Mouse (Mus musculus): ENCODE measurements around the gene Gm42906. TPM values are rescaled to one million over a fixed set of nuclear protein-coding genes. Genes with fewer than 3 reads are reported as not detected.

The Gm42906 gene
- polyA plus RNA-seq, 1 experiment: not detected

DNA sequence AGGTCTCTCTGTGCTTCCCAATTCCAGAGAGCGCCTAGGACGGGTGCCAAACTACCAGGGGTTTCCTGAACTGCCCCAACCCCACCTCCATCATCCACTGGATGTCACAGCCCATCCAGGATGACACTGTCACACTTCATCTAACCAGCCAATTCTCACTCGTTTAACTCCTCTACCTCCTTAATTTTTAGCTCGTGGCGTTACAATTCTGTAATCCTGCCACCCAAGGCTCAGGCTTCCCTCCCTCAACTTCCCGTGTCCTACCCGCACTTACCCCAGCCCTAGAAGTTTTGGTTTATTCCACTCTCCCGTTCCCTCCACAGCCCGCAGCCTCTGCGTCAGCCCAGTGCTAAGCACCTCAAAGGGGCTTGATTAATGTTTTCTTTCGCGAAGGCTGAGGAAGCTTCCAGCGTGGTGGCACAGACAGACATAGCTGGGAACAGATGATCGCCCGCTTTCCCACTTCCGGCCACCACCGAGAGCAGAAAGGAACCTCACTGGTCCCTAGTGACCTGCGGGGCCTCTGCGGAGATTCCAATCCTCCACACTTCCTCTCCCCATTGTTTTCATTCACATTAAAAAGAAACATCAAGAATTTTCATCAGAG, 319.6 kb downstream of the Gm42906 start:
- Histone ChIP-seq H3K27me3 (ENCODE audit: control insufficient read depth, insufficient read depth, low read length, poor library complexity, severe bottlenecking) (no peaks in the 10 kb centered on the region), H3K4me3 (ENCODE audit: low read depth, low read length) (no peak overlapping the region), H3K9me3 (replicated peaks; ENCODE audit: control insufficient read depth, insufficient read depth, low read length, poor library complexity, severe bottlenecking) (no peaks in the 10 kb centered on the region), H3K36me3 (ENCODE audit: control insufficient read depth, insufficient read depth, low read length, poor library complexity, severe bottlenecking) (no peaks in the 10 kb centered on the region), H3K4me1 (ENCODE audit: control insufficient read depth, insufficient read depth, low read length) (no peaks in the 10 kb centered on the region), H3K27ac (ENCODE audit: insufficient read depth, low read length) (no peak overlapping the region), H3K9ac (ENCODE audit: low read depth, poor library complexity, severe bottlenecking) (no peak overlapping the region)
- no peak for TF ChIP-seq POLR2A (IDR thresholded peaks at IDR 0.05; ENCODE audit: insufficient read depth, low read length)
- no peak for TF ChIP-seq EP300 (IDR thresholded peaks at IDR 0.05; ENCODE audit: insufficient read depth, low read depth, low read length)
- no peak for TF ChIP-seq CTCF (IDR thresholded peaks at IDR 0.05; ENCODE audit: low read depth, low read length)

DNA sequence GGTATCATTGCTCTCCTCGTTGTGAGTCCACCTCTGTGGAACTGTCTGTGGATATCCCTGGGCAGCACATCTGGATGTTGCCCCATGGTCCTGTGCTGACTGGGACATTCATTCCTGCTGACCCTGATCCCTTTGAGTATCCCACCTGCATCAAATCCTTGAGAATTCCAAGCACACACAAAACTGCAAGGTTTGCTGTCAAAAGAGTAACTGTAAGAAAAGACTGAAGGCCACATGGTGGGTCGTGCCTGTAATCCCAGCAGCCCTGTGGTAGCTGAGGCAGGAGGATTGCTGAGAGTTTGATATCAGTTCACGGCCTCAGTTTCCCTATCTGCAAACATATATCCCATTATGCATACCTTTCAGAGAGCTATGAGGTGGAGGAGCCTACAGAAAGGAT, 321.1 kb downstream of the Gm42906 start:
- no peaks in the 10 kb centered on the region for H3K27me3 ChIP-seq (ENCODE audit: control insufficient read depth, insufficient read depth, low read length, poor library complexity, severe bottlenecking)
- H3K9me3 ChIP-seq (replicated peaks; ENCODE audit: control insufficient read depth, insufficient read depth, low read length, poor library complexity, severe bottlenecking): no peaks in the 10 kb centered on the region
- H3K36me3 ChIP-seq (ENCODE audit: control insufficient read depth, insufficient read depth, low read length, poor library complexity, severe bottlenecking): no peaks in the 10 kb centered on the region
- TF ChIP-seq CTCF (IDR thresholded peaks at IDR 0.05; ENCODE audit: low read depth, low read length) (no peak), POLR2A (IDR thresholded peaks at IDR 0.05; ENCODE audit: insufficient read depth, low read length) (no peak), EP300 (IDR thresholded peaks at IDR 0.05; ENCODE audit: insufficient read depth, low read depth, low read length) (no peak)
- H3K27ac ChIP-seq (ENCODE audit: insufficient read depth, low read length): no peak overlapping the region
- H3K4me3 ChIP-seq (ENCODE audit: low read depth, low read length): no peak overlapping the region
- no peaks in the 10 kb centered on the region for H3K4me1 ChIP-seq (ENCODE audit: control insufficient read depth, insufficient read depth, low read length)
- no peak overlapping the region for H3K9ac ChIP-seq (ENCODE audit: low read depth, poor library complexity, severe bottlenecking)

DNA sequence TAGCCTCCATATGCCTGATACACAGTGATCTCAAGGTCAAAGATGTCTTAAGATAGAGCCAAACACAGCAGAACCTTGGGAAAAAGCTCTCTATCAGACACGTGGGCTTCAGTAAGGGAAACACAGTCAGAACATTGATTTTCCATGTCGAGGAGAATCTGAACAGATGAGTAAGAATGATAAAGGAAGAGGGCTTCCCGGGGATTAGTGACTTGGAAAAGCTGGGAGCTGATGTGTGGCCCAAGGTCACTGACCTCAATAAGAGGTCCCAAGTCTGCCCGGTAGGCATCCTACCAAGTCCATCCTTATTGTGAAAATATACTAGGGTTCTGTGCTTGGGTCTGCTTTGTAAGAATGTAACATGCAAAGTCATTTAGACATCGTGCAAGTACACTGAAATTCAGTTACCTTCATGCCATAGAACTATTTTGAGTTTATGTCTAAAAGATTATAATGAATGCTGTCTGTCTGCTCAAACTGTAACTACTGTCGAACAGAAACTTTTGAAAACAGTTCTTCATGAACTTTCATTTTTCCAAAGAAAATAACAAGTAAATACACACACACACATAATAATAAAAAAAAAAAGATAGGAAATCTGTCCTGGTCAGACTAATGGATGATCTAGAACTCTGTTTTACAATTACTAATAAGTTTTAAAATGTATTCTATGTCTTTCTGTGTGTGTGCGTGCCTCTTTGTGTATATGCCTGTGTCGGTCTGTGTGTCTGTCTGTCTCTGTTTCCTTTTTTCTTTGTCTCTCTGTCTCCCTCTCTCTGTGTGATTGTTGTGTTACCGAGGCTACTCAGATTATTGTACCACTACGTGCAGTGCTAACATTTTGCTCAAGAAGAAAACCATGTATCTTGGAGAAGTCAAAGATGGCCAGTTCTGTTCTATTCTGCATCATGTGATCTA, 322.6 kb downstream of the Gm42906 start:
- no peak for TF ChIP-seq POLR2A (IDR thresholded peaks at IDR 0.05; ENCODE audit: insufficient read depth, low read length)
- TF ChIP-seq EP300 (IDR thresholded peaks at IDR 0.05; ENCODE audit: insufficient read depth, low read depth, low read length): no peak
- TF ChIP-seq CTCF (IDR thresholded peaks at IDR 0.05; ENCODE audit: low read depth, low read length): no peak
- Histone ChIP-seq H3K9me3 (replicated peaks; ENCODE audit: control insufficient read depth, insufficient read depth, low read length, poor library complexity, severe bottlenecking) (no peaks in the 10 kb centered on the region), H3K4me1 (ENCODE audit: control insufficient read depth, insufficient read depth, low read length) (no peaks in the 10 kb centered on the region), H3K27me3 (ENCODE audit: control insufficient read depth, insufficient read depth, low read length, poor library complexity, severe bottlenecking) (no peaks in the 10 kb centered on the region), H3K9ac (ENCODE audit: low read depth, poor library complexity, severe bottlenecking) (no peak overlapping the region), H3K36me3 (ENCODE audit: control insufficient read depth, insufficient read depth, low read length, poor library complexity, severe bottlenecking) (no peaks in the 10 kb centered on the region), H3K27ac (ENCODE audit: insufficient read depth, low read length) (no peak overlapping the region), H3K4me3 (ENCODE audit: low read depth, low read length) (no peak overlapping the region)

DNA sequence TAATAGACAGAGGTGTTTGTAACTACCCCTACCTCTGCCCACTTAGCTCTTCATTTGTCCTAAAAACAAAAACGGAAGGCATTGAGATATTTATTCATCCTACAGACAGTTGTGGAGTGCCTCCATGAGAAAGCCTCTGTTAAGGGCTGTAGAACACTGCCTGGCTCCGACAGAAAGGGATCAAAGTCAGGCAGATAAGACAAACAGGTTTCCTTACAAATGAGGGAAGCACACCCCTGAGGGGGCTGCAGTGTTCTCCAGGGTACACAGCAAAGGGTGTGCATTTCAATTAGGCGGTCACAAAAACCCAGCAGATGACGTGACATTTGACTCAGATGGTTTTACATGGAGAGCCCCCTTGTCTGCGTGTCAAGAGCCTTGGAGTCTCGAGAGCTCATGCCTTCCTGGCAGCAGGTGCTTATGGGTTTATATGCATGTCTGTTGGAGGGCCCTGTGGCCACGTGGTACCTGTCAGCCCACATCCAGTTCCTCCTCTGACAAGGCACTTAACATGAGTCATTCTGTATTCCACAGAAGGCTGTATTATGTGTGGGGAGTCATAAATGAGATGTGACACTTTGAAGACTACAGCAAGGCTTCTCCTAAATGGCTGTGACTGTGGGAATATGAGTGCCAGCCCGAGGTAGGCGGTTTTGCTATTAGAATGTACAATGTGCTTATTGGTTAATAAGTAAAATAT, 323.5 kb downstream of the Gm42906 start:
- H3K9me3 ChIP-seq (replicated peaks; ENCODE audit: control insufficient read depth, insufficient read depth, low read length, poor library complexity, severe bottlenecking): no peaks in the 10 kb centered on the region
- no peak overlapping the region for H3K4me3 ChIP-seq (ENCODE audit: low read depth, low read length)
- no peak overlapping the region for H3K27ac ChIP-seq (ENCODE audit: insufficient read depth, low read length)
- H3K36me3 ChIP-seq (ENCODE audit: control insufficient read depth, insufficient read depth, low read length, poor library complexity, severe bottlenecking): no peaks in the 10 kb centered on the region
- H3K27me3 ChIP-seq (ENCODE audit: control insufficient read depth, insufficient read depth, low read length, poor library complexity, severe bottlenecking): no peaks in the 10 kb centered on the region
- no peaks in the 10 kb centered on the region for H3K4me1 ChIP-seq (ENCODE audit: control insufficient read depth, insufficient read depth, low read length)
- H3K9ac ChIP-seq (ENCODE audit: low read depth, poor library complexity, severe bottlenecking): no peak overlapping the region
- TF ChIP-seq EP300 (IDR thresholded peaks at IDR 0.05; ENCODE audit: insufficient read depth, low read depth, low read length) (no peak), POLR2A (IDR thresholded peaks at IDR 0.05; ENCODE audit: insufficient read depth, low read length) (no peak), CTCF (IDR thresholded peaks at IDR 0.05; ENCODE audit: low read depth, low read length) (no peak)

DNA sequence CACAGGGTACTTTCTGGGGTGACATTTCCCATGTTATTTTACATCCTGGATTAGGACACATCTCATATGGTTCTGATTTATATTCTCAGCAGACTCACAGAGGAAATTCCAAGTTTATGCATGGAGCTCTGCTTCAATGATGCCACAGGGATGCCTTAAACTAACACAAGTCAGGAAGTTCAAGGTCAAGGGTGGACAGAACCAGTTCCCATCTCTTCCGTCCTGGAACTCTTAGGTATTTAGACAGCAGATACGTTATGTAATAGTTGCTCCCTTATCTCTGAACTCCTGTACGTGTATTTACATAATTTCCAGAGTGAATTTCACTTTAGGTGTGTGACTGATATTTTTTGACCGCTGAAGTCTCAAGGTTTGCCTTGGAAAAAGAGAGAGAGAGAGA, 324.7 kb downstream of the Gm42906 start:
- no peak for TF ChIP-seq CTCF (IDR thresholded peaks at IDR 0.05; ENCODE audit: low read depth, low read length)
- no peak for TF ChIP-seq EP300 (IDR thresholded peaks at IDR 0.05; ENCODE audit: insufficient read depth, low read depth, low read length)
- no peak for TF ChIP-seq POLR2A (IDR thresholded peaks at IDR 0.05; ENCODE audit: insufficient read depth, low read length)
- Histone ChIP-seq H3K9me3 (replicated peaks; ENCODE audit: control insufficient read depth, insufficient read depth, low read length, poor library complexity, severe bottlenecking) (no peaks in the 10 kb centered on the region), H3K4me3 (ENCODE audit: low read depth, low read length) (no peak overlapping the region), H3K4me1 (ENCODE audit: control insufficient read depth, insufficient read depth, low read length) (no peaks in the 10 kb centered on the region), H3K27me3 (ENCODE audit: control insufficient read depth, insufficient read depth, low read length, poor library complexity, severe bottlenecking) (no peaks in the 10 kb centered on the region), H3K9ac (ENCODE audit: low read depth, poor library complexity, severe bottlenecking) (no peak overlapping the region), H3K27ac (ENCODE audit: insufficient read depth, low read length) (no peak overlapping the region), H3K36me3 (ENCODE audit: control insufficient read depth, insufficient read depth, low read length, poor library complexity, severe bottlenecking) (no peaks in the 10 kb centered on the region)
